Mouse (Mus musculus) liver, embryonic 15.5 days (tissue): ENCODE results near the gene Abcg2. TPM values are rescaled to one million over a fixed set of nuclear protein-coding genes. Genes with fewer than 3 reads are reported as not detected.
"Not testable (repeated sequence)": the region's sequence is repeated elsewhere in the genome, so short reads cannot be mapped to it uniquely, and the experiment has no call there.

Source experiments
- ATAC-seq: fragments of 200-750 bp; cut with Nextera tagmentation; 2 replicates; pipeline ENCODE4 v1.8.0; 2017; ENCODE audit warnings: moderate number of reproducible peaks, mild to moderate bottlenecking, moderate library complexity; ENCODE audit not compliant: insufficient read depth
- H3K27ac ChIP-seq: fragments of 300-500 bp; sonication (generic); replicated peaks from 2 replicates; pipeline ENCODE4 v1.5.1; 2015; ENCODE audit warnings: mild to moderate bottlenecking, inconsistent platforms
- H3K27me3 ChIP-seq: fragments of 300-500 bp; sonication (generic); 2 replicates; pipeline ENCODE4 v1.6.1; 2015; ENCODE audit warnings: mild to moderate bottlenecking, inconsistent platforms
- H3K36me3 ChIP-seq: fragments of 300-500 bp; sonication (generic); replicated peaks from 2 replicates; pipeline ENCODE4 v1.6.1; 2015; ENCODE audit warnings: moderate library complexity, mild to moderate bottlenecking, inconsistent platforms
- H3K4me1 ChIP-seq: fragments of 300-500 bp; sonication (generic); replicated peaks from 2 replicates; pipeline ENCODE4 v1.6.1; 2015; ENCODE audit warnings: inconsistent platforms
- H3K4me2 ChIP-seq: fragments of 300-500 bp; sonication (generic); 2 replicates; pipeline ENCODE4 v1.6.1; 2015; ENCODE audit warnings: moderate library complexity, mild to moderate bottlenecking, inconsistent platforms
- H3K4me3 ChIP-seq: fragments of 300-500 bp; sonication (generic); replicated peaks from 2 replicates; pipeline ENCODE4 v1.5.1; 2015; ENCODE audit warnings: mild to moderate bottlenecking, inconsistent platforms
- H3K9ac ChIP-seq: fragments of 300-500 bp; sonication (generic); 2 replicates; pipeline ENCODE4 v1.6.1; 2015; ENCODE audit warnings: moderate library complexity, mild to moderate bottlenecking, inconsistent platforms
- H3K9me3 ChIP-seq: fragments of 300-500 bp; sonication (generic); replicated peaks from 2 replicates; pipeline ENCODE4 v1.6.1; 2016; ENCODE audit warnings: inconsistent platforms
- WGBS: fragments of 180-500 bp; shearing (Covaris S2); methylation state at CpG from one replicate; pipeline ENCODE4 v1.1.7; 2015; ENCODE audit warnings: mixed read lengths; ENCODE audit not compliant: insufficient replicate concordance; 5-methylcytosine and 5-hydroxymethylcytosine counted together
- polyA plus RNA-seq: library from polyadenylated mRNA; unstranded; fragments of >200 nt; fragmentation: Nextera tagmentation; extraction: Ambion mirVana; gene quantifications from 2 replicates; pipeline ENCODE4 v1.2.1, GENCODE M21; 2015

The Abcg2 gene
- polyA plus RNA-seq, 1 experiment from 2014 or later: 184 TPM

GRCm38 (mm10) chr6:58602991-58603390, 18.7 kb downstream of the Abcg2 start:
- H3K36me3 ChIP-seq, H3K4me1 ChIP-seq, H3K9ac ChIP-seq, H3K27me3 ChIP-seq, H3K9me3 ChIP-seq, ATAC-seq, H3K4me2 ChIP-seq, H3K4me3 ChIP-seq, H3K27ac ChIP-seq: not testable (repeated sequence)

GRCm38 (mm10) chr6:58603485-58604090, 19.3 kb downstream of the Abcg2 start:
- not testable (repeated sequence) for H3K4me3 ChIP-seq, H3K9ac ChIP-seq, H3K27me3 ChIP-seq, H3K9me3 ChIP-seq, H3K4me1 ChIP-seq, H3K27ac ChIP-seq, ATAC-seq, H3K36me3 ChIP-seq, H3K4me2 ChIP-seq
- WGBS: 47% methylated on average over 3 of the region's 3 CpGs

- no peaks in the 10 kb centered on the region for H3K36me3 ChIP-seq
- ATAC-seq: no peak
- H3K9ac ChIP-seq: no peak overlapping the region
- peaks cover 14% of the 10 kb centered on the region for H3K4me1 ChIP-seq
- no peak overlapping the region for H3K4me2 ChIP-seq
- H3K27ac ChIP-seq: no peak overlapping the region
- 63% methylated on average over 4 of the region's 4 CpGs for WGBS
- H3K9me3 ChIP-seq: no peaks in the 10 kb centered on the region
- H3K27me3 ChIP-seq: no peaks in the 10 kb centered on the region
- H3K4me3 ChIP-seq: no peak overlapping the region
Observed at GRCm38 (mm10) chr6:58606642-58607041, 22.3 kb downstream of the Abcg2 start.

- no peak for ATAC-seq
Observed at GRCm38 (mm10) chr6:58608422-58608821, 24.1 kb downstream of the Abcg2 start.

GRCm38 (mm10) chr6:58609919-58610759, 25.8 kb downstream of the Abcg2 start:
- Histone ChIP-seq H3K4me2 (peak overlapping the region; percentile 16; the same call in 1 of the 2 replicates), H3K4me3 (no peak overlapping the region), H3K27me3 (no peaks in the 10 kb centered on the region), H3K27ac (no peak overlapping the region), H3K9me3 (no peaks in the 10 kb centered on the region), H3K36me3 (no peaks in the 10 kb centered on the region), H3K4me1 (peaks cover 14% of the 10 kb centered on the region), H3K9ac (no peak overlapping the region)
- 45% methylated on average over 6 of the region's 6 CpGs for WGBS
- ATAC-seq: peak; percentile 83

More at GRCm38 (mm10) chr6:58608422-58608821, 24.1 kb downstream of the Abcg2 start:
- Histone ChIP-seq H3K27ac (no peak overlapping the region), H3K4me3 (no peak overlapping the region), H3K36me3 (no peaks in the 10 kb centered on the region), H3K4me1 (peaks cover 14% of the 10 kb centered on the region), H3K4me2 (no peak overlapping the region), H3K9ac (no peak overlapping the region), H3K9me3 (no peaks in the 10 kb centered on the region), H3K27me3 (no peaks in the 10 kb centered on the region)
- WGBS: 73% methylated on average over 2 of the region's 2 CpGs

GRCm38 (mm10) chr6:58610760-58611654, 26.7 kb downstream of the Abcg2 start:
- WGBS: 51% methylated on average over 4 of the region's 4 CpGs
- H3K4me2 ChIP-seq: no peak overlapping the region
- H3K36me3 ChIP-seq: no peaks in the 10 kb centered on the region
- H3K27ac ChIP-seq: no peak overlapping the region
- H3K9me3 ChIP-seq: no peaks in the 10 kb centered on the region
- H3K4me1 ChIP-seq: peaks cover 14% of the 10 kb centered on the region
- peak; percentile 35; the same call in 1 of the 2 replicates for ATAC-seq
- H3K4me3 ChIP-seq: no peak overlapping the region
- H3K9ac ChIP-seq: no peak overlapping the region
- H3K27me3 ChIP-seq: no peaks in the 10 kb centered on the region

- Histone ChIP-seq H3K9ac (no peak overlapping the region), H3K36me3 (no peaks in the 10 kb centered on the region), H3K9me3 (no peaks in the 10 kb centered on the region), H3K27ac (no peak overlapping the region), H3K4me2 (no peak overlapping the region), H3K27me3 (no peaks in the 10 kb centered on the region), H3K4me3 (no peak overlapping the region), H3K4me1 (no peaks in the 10 kb centered on the region; the same call in 1 of the 2 replicates)
- WGBS: 59% methylated on average over 5 of the region's 5 CpGs
- no peak for ATAC-seq
Observed at GRCm38 (mm10) chr6:58624126-58624525, 39.8 kb downstream of the Abcg2 start.

GRCm38 (mm10) chr6:58629238-58629637, 44.9 kb downstream of the Abcg2 start:
- Histone ChIP-seq H3K27ac (no peak overlapping the region), H3K9me3 (no peaks in the 10 kb centered on the region), H3K9ac (no peak overlapping the region), H3K27me3 (no peaks in the 10 kb centered on the region), H3K4me2 (no peak overlapping the region), H3K4me3 (no peak overlapping the region), H3K4me1 (peaks cover 18% of the 10 kb centered on the region), H3K36me3 (no peaks in the 10 kb centered on the region)
- 70% methylated on average over 2 of the region's 2 CpGs for WGBS
- no peak for ATAC-seq

- no peaks in the 10 kb centered on the region for H3K27me3 ChIP-seq
- no peak for ATAC-seq
- peaks cover 18% of the 10 kb centered on the region for H3K4me1 ChIP-seq
- no peaks in the 10 kb centered on the region for H3K9me3 ChIP-seq
- no peak overlapping the region for H3K9ac ChIP-seq
- no peak overlapping the region for H3K27ac ChIP-seq
- H3K4me3 ChIP-seq: no peak overlapping the region
- WGBS: 48% methylated on average over 3 of the region's 3 CpGs
- H3K4me2 ChIP-seq: no peak overlapping the region
- H3K36me3 ChIP-seq: no peaks in the 10 kb centered on the region
Observed at GRCm38 (mm10) chr6:58632419-58632818, 48.1 kb downstream of the Abcg2 start.

- Histone ChIP-seq H3K4me3 (no peak overlapping the region), H3K27ac (no peak overlapping the region), H3K9me3 (no peaks in the 10 kb centered on the region), H3K4me2 (no peak overlapping the region), H3K4me1 (peaks cover 31% of the 10 kb centered on the region), H3K27me3 (no peaks in the 10 kb centered on the region), H3K9ac (no peak overlapping the region), H3K36me3 (no peaks in the 10 kb centered on the region)
- peak; percentile 55 for ATAC-seq
- WGBS: 64% methylated on average over 4 of the region's 4 CpGs
Observed at GRCm38 (mm10) chr6:58633731-58634130, 49.4 kb downstream of the Abcg2 start.

- H3K36me3 ChIP-seq: no peaks in the 10 kb centered on the region
- no peaks in the 10 kb centered on the region for H3K9me3 ChIP-seq
- no peak overlapping the region for H3K4me3 ChIP-seq
- no peaks in the 10 kb centered on the region for H3K27me3 ChIP-seq
- H3K4me1 ChIP-seq: peaks cover 42% of the 10 kb centered on the region
- no peak for ATAC-seq
- H3K9ac ChIP-seq: no peak overlapping the region
- no peak overlapping the region for H3K4me2 ChIP-seq
- H3K27ac ChIP-seq: no peak overlapping the region
Observed at GRCm38 (mm10) chr6:58638566-58638965, 54.2 kb downstream of the Abcg2 start.
